Mouse (Mus musculus) MEL (cell line): ENCODE data around the gene Slc12a6. TPM values are rescaled to one million over a fixed set of nuclear protein-coding genes. Genes with fewer than 3 reads are reported as not detected.

Experiments used
- DNase-seq: peaks from one replicate; pipeline ENCODE4 v3.0.0; 2011; ENCODE audit warnings: low read depth, low spot score
- H3K27ac ChIP-seq: 2 replicates; pipeline ENCODE4 v1.5.1; 2012; ENCODE audit warnings: low read depth, mild to moderate bottlenecking, control low read depth, low read length, moderate library complexity; ENCODE audit not compliant: control insufficient read depth
- H3K27me3 ChIP-seq, 2 experiments: fragments of 150-350 bp in 1 of 2; sonication (generic) in 1 of 2; 2 replicates each; pipeline ENCODE4 v1.6.1; 2012; ENCODE audit warnings: low read length in 2 of 2, mild to moderate bottlenecking in 2 of 2, improper control_type of control experiment in 1 of 2, moderate library complexity in 1 of 2; ENCODE audit not compliant: insufficient read depth in 2 of 2, control insufficient read depth in 1 of 2
- H3K36me3 ChIP-seq, 2 experiments: 2 replicates each; pipeline ENCODE4 v1.6.1; 2012 to 2014; ENCODE audit warnings: low read length in 2 of 2, improper control_type of control experiment in 1 of 2, inconsistent platforms in 1 of 2, mild to moderate bottlenecking in 1 of 2; ENCODE audit not compliant: insufficient read depth in 2 of 2, control insufficient read depth in 1 of 2
- H3K4me1 ChIP-seq, 2 experiments: fragments of 150-350 bp in 1 of 2; sonication (generic) in 1 of 2; 2 replicates each; pipeline ENCODE4 v1.6.1; 2012; ENCODE audit warnings: low read length in 2 of 2, improper control_type of control experiment in 1 of 2, mild to moderate bottlenecking in 1 of 2; ENCODE audit not compliant: insufficient read depth in 2 of 2, control insufficient read depth in 1 of 2
- H3K4me3 ChIP-seq, 2 experiments: fragments of 150-350 bp in 1 of 2; sonication (generic) in 1 of 2; 2 replicates each; pipeline ENCODE4 v1.5.1; 2012; ENCODE audit warnings: low read depth in 2 of 2, low read length in 2 of 2, mild to moderate bottlenecking in 2 of 2, moderate library complexity in 2 of 2, control low read depth in 1 of 2, improper control_type of control experiment in 1 of 2; ENCODE audit not compliant: control insufficient read depth in 1 of 2, insufficient read depth in 1 of 2
- H3K79me2 ChIP-seq: 2 replicates; pipeline ENCODE4 v1.6.1; 2012; ENCODE audit warnings: mild to moderate bottlenecking, low read length, moderate library complexity; ENCODE audit not compliant: control insufficient read depth, poor library complexity, insufficient read depth
- H3K9ac ChIP-seq: 2 replicates; pipeline ENCODE4 v1.6.1; 2012; ENCODE audit warnings: low read depth, mild to moderate bottlenecking, control low read depth, low read length, moderate library complexity; ENCODE audit not compliant: control insufficient read depth, poor library complexity, severe bottlenecking
- H3K9me3 ChIP-seq: fragments of 150-350 bp; sonication (generic); replicated peaks from 2 replicates; pipeline ENCODE4 v1.6.1; 2012; ENCODE audit warnings: mild to moderate bottlenecking, low read length, improper control_type of control experiment, moderate library complexity; ENCODE audit not compliant: insufficient read depth
- CHD1 ChIP-seq: IDR thresholded peaks from 2 replicates; pipeline ENCODE4 v1.6.1; 2012; ENCODE audit warnings: low read depth, mild to moderate bottlenecking, inconsistent platforms, low read length, improper control_type of control experiment
- CHD2 ChIP-seq: IDR thresholded peaks from 2 replicates; pipeline ENCODE4 v1.6.1; 2011; ENCODE audit warnings: low read length, improper control_type of control experiment
- CTCF ChIP-seq, 3 experiments: IDR thresholded peaks in 2 of 3; conservative IDR thresholded peaks in 1 of 3; 2 replicates each; pipeline ENCODE4 v1.5.1; 2011 to 2012; ENCODE audit warnings: low read length in 3 of 3, low read depth in 2 of 3, mild to moderate bottlenecking in 2 of 3, improper control_type of control experiment in 1 of 3, inconsistent platforms in 1 of 3, mixed read lengths in 1 of 3, moderate library complexity in 1 of 3; ENCODE audit not compliant: control insufficient read depth in 1 of 3, insufficient read depth in 1 of 3, poor library complexity in 1 of 3, severe bottlenecking in 1 of 3
- E2F4 ChIP-seq: IDR thresholded peaks from 2 replicates; pipeline ENCODE4 v1.6.1; 2011; ENCODE audit warnings: low read depth, low read length, improper control_type of control experiment, borderline replicate concordance
- ELF1 ChIP-seq: IDR thresholded peaks from 2 replicates; pipeline ENCODE4 v1.6.1; 2014; ENCODE audit warnings: low read depth, mild to moderate bottlenecking, inconsistent platforms, low read length, improper control_type of control experiment, moderate library complexity
- EP300 ChIP-seq, 2 experiments: IDR thresholded peaks; 2 replicates each; pipeline ENCODE4 v1.6.1; 2011; ENCODE audit warnings: improper control_type of control experiment in 2 of 2, low read length in 2 of 2, low read depth in 1 of 2, mild to moderate bottlenecking in 1 of 2
- GATA1 ChIP-seq: IDR thresholded peaks from 2 replicates; pipeline ENCODE4 v1.6.1; 2011; ENCODE audit warnings: low read depth, low read length, improper control_type of control experiment
- HCFC1 ChIP-seq: IDR thresholded peaks from 2 replicates; pipeline ENCODE4 v1.6.1; 2012; ENCODE audit warnings: low read depth, mild to moderate bottlenecking, inconsistent platforms, low read length, improper control_type of control experiment, moderate library complexity
- JUND ChIP-seq: IDR thresholded peaks from 2 replicates; pipeline ENCODE4 v1.6.1; 2011; ENCODE audit warnings: low read depth, mild to moderate bottlenecking, improper control_type of control experiment, low read length
- MAFK ChIP-seq: IDR thresholded peaks from 2 replicates; pipeline ENCODE4 v1.6.1; 2011; ENCODE audit warnings: low read depth, mild to moderate bottlenecking, low read length, improper control_type of control experiment, borderline replicate concordance
- MAX ChIP-seq: IDR thresholded peaks from 2 replicates; pipeline ENCODE4 v1.6.1; 2011; ENCODE audit warnings: low read length, improper control_type of control experiment
- MAZ ChIP-seq: IDR thresholded peaks from 2 replicates; pipeline ENCODE4 v1.6.1; 2012; ENCODE audit warnings: low read depth, mild to moderate bottlenecking, inconsistent platforms, low read length, improper control_type of control experiment
- MEF2A ChIP-seq: IDR thresholded peaks from 2 replicates; pipeline ENCODE4 v1.6.1; 2014; ENCODE audit warnings: low read depth, mild to moderate bottlenecking, inconsistent platforms, low read length, improper control_type of control experiment; ENCODE audit not compliant: poor library complexity, insufficient replicate concordance, severe bottlenecking; ENCODE audit errors: extremely low read depth
- MXI1 ChIP-seq: IDR thresholded peaks from 2 replicates; pipeline ENCODE4 v1.6.1; 2011; ENCODE audit warnings: mild to moderate bottlenecking, low read depth, low read length, improper control_type of control experiment
- MYB ChIP-seq: IDR thresholded peaks from 2 replicates; pipeline ENCODE4 v1.6.1; 2011; ENCODE audit warnings: mild to moderate bottlenecking, low read depth, low read length, improper control_type of control experiment
- MYC ChIP-seq: IDR thresholded peaks from 2 replicates; pipeline ENCODE4 v1.6.1; 2011; ENCODE audit warnings: low read depth, mild to moderate bottlenecking, low read length, improper control_type of control experiment, moderate library complexity
- POLR2A ChIP-seq, 2 experiments: IDR thresholded peaks; 2 replicates each; pipeline ENCODE4 v1.6.1; 2011 to 2012; ENCODE audit warnings: low read length in 2 of 2, mild to moderate bottlenecking in 2 of 2, control low read depth in 1 of 2, improper control_type of control experiment in 1 of 2, low read depth in 1 of 2, moderate library complexity in 1 of 2; ENCODE audit not compliant: control insufficient read depth in 1 of 2, insufficient read depth in 1 of 2, poor library complexity in 1 of 2
- POLR2AphosphoS5 ChIP-seq: IDR thresholded peaks from 2 replicates; pipeline ENCODE4 v1.6.1; 2012; ENCODE audit warnings: low read depth, borderline replicate concordance, mild to moderate bottlenecking, inconsistent platforms, low read length, moderate library complexity, mixed read lengths
- RAD21 ChIP-seq: IDR thresholded peaks from 2 replicates; pipeline ENCODE4 v1.6.1; 2011; ENCODE audit warnings: mild to moderate bottlenecking, low read depth, low read length, improper control_type of control experiment
- RCOR1 ChIP-seq: IDR thresholded peaks from 2 replicates; pipeline ENCODE4 v1.6.1; 2012; ENCODE audit warnings: low read depth, mild to moderate bottlenecking, inconsistent platforms, low read length, improper control_type of control experiment
- SIN3A ChIP-seq: IDR thresholded peaks from 2 replicates; pipeline ENCODE4 v1.6.1; 2012; ENCODE audit warnings: low read length, improper control_type of control experiment, inconsistent platforms
- SMC3 ChIP-seq: IDR thresholded peaks from 2 replicates; pipeline ENCODE4 v1.6.1; 2011; ENCODE audit warnings: low read depth, low read length, improper control_type of control experiment
- TAL1 ChIP-seq: IDR thresholded peaks from 2 replicates; pipeline ENCODE4 v1.6.1; 2012; ENCODE audit warnings: mild to moderate bottlenecking, inconsistent platforms, low read length, moderate library complexity, mixed read lengths
- TBP ChIP-seq: IDR thresholded peaks from 2 replicates; pipeline ENCODE4 v1.8.0; 2011; ENCODE audit warnings: low read depth, low read length, improper control_type of control experiment
- UBTF ChIP-seq: IDR thresholded peaks from 2 replicates; pipeline ENCODE4 v1.6.1; 2012; ENCODE audit warnings: low read depth, mild to moderate bottlenecking, inconsistent platforms, low read length, improper control_type of control experiment, moderate library complexity, borderline replicate concordance; ENCODE audit not compliant: insufficient read depth
- ZKSCAN1 ChIP-seq: IDR thresholded peaks from 2 replicates; pipeline ENCODE4 v1.6.1; 2012; ENCODE audit warnings: low read depth, mild to moderate bottlenecking, inconsistent platforms, low read length, improper control_type of control experiment, moderate library complexity
- ZNF384 ChIP-seq: IDR thresholded peaks from 2 replicates; pipeline ENCODE4 v1.6.1; 2012; ENCODE audit warnings: low read depth, mild to moderate bottlenecking, inconsistent platforms, low read length, improper control_type of control experiment
- polyA plus RNA-seq, 2 experiments: library from polyadenylated mRNA; stranded (reverse) in 1 of 2; unstranded in 1 of 2; fragments of >175 nt in 1 of 2; fragments of >200 nt in 1 of 2; gene quantifications; 2 replicates each; pipeline versions ENCODE4 v1.2.1 to v1.2.4; 2012; ENCODE audit warnings: low replicate concordance in 2 of 2, low read depth in 1 of 2; ENCODE audit not compliant: insufficient read length in 2 of 2, insufficient read depth in 1 of 2, missing spikeins in 1 of 2
- total RNA-seq: library from RNA; depleted of rRNA; stranded (reverse); fragments of 300-350 nt; gene quantifications from 2 replicates; pipeline ENCODE4 v1.2.3, GENCODE M21; 2012

Gene Slc12a6
- total and polyA plus RNA-seq, 3 experiments, result 20.4 to 21.2 TPM; not detected in 1

GRCm38 (mm10) chr2:112392689-112393088 is 127.1 kb downstream of the Slc12a6 start:
- DNase-seq, result peak; percentile 65
- Histone ChIP-seq H3K36me3 (peaks cover 0 to 34% of the 10 kb centered on the region in 2 experiments; a peak in 3 of 4 replicates), H3K9me3 (no peaks in the 10 kb centered on the region), H3K4me3 (no peak overlapping the region), H3K9ac (no peak overlapping the region), H3K27ac (no peak overlapping the region), H3K27me3 (no peaks in the 10 kb centered on the region), H3K4me1 (peaks cover 10 to 19% of the 10 kb centered on the region in 2 experiments), H3K79me2 (peaks cover 45% of the 10 kb centered on the region)
- TF ChIP-seq POLR2A (IDR thresholded peaks at IDR 0.05; ENCODE audit: control insufficient read depth in 1 of 2, insufficient read depth in 1 of 2, low read depth in 1 of 2, low read length in 2 of 2, poor library complexity in 1 of 2) (no peak), GATA1 (peak; percentile 50), SMC3 (no peak), MXI1 (no peak), E2F4 (no peak), SIN3A (no peak; the same call in 1 of the 2 replicates), JUND (no peak), MAFK (no peak), MYC (peak; percentile 25; the same call in 1 of the 2 replicates), ZKSCAN1 (no peak), RCOR1 (0 out of 2 replicates have a peak, but pooled peaks have one; percentile 52), MAZ (no peak), CHD1 (peak; percentile 81; the same call in 1 of the 2 replicates), CHD2 (no peak), MAX (0 out of 2 replicates have a peak, but pooled peaks have one; percentile 20), ELF1 (no peak), CTCF (IDR thresholded peaks at IDR 0.05 in 2 of 3, conservative IDR thresholded peaks at IDR 0.05 in 1 of 3; ENCODE audit: control insufficient read depth in 1 of 3, insufficient read depth in 1 of 3, low read depth in 2 of 3, low read length in 3 of 3, poor library complexity in 1 of 3, severe bottlenecking in 1 of 3) (no peak), TAL1 (peak; percentile 46), MYB (no peak), ZNF384 (peak; percentile 43; the same call in 1 of the 2 replicates), TBP (no peak), POLR2AphosphoS5 (no peak), EP300 (IDR thresholded peaks at IDR 0.05; ENCODE audit: low read depth in 1 of 2, low read length in 2 of 2) (peak; percentile 5 to 63; a peak in 1 of 4 replicates), UBTF (no peak), MEF2A (no peak), RAD21 (no peak), HCFC1 (no peak)
